Mouse (Mus musculus) urinary bladder, postnatal 4 days (tissue): ENCODE results near the gene Ints1.

Source experiments
- DNase-seq, 2 experiments: peaks; one replicate each; pipeline ENCODE4 v3.0.0; 2021 to 2022; ENCODE audit warnings: low spot score in 2 of 2

The Ints1 gene

DNA sequence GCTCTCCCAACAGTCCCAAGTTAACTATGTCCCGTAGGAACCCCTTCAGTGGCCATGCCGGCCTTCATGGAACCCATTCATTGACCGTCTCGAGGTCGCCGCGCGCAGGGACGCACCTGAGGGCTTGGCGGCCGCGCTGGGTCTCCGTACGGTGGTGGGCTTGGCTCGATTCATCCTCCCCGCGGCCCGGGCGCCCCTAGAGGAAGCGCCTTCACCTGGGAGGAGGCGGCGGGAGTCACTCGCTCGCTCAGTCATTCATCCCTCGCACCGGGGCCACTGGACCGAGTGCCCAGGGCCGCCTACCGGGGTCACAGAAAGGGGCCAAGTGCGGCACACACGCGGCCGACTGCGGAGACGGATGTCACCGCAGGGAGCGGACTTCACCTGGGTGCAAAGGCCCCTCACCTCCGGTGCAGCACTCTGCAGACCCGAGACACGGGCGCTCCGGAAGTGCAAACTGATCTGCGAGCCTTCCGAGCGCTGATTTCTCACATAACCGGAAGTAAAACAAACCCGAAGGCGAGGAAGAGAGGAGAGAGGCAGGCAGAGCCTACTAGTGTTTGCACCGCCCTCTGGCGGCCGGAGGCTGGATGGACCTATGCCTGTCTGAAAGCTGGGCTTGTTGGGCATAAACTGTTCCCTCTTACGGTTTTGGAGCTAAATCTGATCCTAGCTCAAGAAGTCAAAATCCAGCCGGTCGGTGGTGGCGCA lies at the start of gene Ints1:
TSS of gene Ints1 (minus strand) at position 459 of the 711 bp plus-strand sequence.
- peak; percentile 88 to 96 for DNase-seq

DNA sequence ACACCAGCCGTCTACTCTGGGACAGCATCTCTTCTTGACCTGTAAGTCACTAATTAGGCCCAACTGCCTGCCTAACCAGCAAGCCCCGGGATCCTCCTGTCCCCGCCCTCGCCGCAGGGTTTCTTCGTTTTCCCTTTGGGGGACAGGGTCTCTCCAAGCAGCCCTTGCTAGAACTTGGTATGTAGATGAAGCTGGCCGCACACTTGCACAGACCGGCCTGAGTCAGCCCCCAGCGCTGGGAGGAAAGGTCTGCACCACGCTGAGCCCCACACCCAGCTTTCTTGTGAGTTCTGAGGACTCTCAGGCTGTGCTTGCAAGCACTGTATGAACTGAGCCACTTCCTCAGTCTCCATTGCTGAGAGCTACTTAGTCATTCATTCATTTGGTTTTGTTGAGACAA lies 49.1 kb upstream of the Ints1 start:
- no peak for DNase-seq

DNA sequence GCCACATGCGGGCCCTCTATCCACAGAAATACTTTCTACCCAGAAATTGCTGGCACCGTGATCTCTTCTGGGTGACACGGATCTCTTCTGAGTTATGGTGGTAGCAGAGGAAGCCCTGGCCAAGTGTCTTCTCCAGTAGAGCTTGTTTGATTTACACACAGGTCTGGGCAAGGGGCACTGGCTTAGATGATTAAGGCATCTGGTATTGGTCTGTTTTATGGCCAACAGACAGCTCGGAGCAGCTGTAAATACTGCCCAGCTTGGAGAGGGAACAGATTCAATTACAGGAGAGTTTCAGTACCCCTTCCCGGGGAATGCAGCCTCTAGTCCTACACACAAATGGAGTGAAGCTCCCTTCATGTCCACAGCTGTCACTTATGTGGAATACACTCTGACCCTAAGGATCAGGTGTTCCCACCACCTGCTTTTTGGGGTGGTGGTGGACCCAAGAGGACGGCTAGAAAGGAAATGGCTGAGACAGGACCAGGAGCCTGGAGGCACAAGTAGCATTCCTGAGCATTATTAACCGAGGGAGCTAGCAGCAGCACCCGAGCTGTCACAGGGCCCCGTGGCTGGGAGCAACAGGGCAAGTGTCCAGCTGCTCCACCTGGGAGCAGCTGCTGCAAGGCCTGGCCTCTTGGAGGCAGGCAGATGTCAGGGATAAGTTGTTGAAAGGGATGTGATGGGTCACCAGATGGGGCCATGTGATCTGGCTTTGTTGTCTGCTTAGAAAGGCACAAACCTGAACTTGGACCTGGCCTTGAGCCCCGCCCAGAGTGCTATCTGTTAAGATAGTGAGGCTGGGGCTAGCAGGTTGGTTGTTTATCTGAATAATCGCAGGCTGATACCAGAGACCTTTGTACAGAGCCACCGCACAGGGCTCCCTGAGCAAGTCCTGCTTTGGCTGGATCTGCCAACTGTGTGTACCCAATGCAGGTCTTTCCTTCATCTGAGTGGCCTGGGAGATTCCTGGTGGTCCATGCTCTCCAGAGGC lies 46.3 kb upstream of the Ints1 start:
- DNase-seq: no peak

DNA sequence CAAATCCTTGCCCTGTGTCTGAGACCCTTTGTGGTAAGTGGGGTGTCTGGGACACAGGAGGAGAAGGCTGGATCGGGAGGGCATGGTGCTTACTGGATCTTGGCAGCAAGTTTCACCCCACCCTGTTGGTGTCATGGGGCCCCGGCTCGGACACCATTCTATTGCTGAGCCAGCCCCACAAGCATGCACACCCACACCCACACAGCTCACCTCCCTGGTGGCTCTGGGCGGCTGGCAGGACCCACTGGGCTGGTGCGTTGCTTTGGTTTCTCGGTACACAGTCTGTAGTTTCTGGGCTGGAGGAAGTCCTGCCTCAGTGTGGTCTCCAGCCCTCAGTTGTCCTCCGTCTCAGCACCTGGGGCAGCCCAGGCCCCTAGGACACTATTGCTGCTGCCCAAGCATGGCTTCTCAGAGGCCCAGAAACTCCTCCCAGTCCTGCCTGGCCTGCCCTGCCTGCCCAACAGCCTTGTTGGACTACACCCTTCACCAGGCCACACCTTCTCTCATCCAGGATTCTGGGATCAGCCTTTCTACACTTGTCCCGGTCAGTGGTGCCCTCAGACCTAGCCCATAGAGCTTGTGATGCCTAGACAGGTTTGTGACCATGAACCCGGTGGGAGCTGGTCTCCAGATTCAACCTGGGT lies 44.2 kb upstream of the Ints1 start, which contains the start of gene Tmem184a:
TSS of gene Tmem184a (minus strand) at position 380 of the 644 bp plus-strand sequence.
- no peak for DNase-seq

DNA sequence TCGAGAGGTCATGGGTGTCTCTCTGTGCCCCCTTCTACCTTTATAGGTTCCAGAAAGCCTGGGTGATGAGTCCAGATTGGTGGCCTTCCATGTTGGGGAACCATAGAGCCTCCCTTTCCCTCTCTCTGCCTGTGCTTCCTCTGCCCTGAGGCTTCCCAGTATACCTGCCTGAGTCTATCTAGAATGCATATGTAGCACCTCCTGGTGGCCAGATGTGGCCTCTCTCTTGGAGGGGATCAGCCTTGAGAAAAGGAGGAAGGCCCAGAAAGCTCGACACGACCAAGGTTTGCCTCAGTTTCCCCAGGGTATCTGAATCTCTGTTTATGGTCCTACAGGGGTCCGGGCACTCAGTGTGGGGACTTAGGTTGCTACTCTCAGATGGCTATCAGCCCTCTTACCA lies 43.3 kb upstream of the Ints1 start:
- DNase-seq: no peak

DNA sequence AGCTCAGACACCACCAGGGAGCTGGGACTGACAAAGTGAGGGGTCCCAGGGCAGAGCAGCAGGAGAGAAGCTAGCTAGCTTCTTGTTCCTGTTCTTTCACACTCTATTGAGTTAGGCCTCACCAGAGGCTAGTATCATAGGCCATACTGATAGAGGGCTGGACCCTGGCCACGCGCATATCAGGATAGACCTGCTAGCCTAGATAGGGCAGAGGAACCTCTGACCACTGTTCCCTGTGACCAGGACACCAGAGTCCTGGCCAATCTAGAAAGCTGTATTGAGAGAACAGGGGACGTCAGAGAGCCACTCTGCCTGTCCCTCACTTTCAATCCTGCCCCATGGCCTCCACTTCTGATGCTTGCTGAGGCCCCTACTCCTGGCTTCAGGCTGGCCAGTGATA lies 42.6 kb upstream of the Ints1 start:
- DNase-seq: no peak

DNA sequence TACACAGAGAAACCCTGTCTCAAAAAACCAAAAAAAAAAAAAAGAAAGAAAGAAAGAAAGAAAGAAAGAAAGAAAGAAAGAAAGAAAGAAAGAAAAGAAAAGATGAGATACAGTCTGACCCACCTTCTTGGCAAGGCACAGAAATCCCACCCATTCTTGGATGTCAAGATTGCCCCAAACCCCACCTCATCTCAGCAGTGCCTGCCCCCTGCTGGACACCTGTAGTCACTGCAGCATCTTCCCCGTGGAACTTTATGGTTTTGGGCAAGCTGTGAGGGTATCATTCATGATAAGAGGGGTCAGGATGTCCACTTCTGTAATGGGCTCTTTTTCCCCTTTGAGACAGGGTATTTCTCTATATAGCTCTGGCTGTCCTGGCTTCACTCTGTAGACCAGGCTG lies 41.8 kb upstream of the Ints1 start:
- no peak for DNase-seq

DNA sequence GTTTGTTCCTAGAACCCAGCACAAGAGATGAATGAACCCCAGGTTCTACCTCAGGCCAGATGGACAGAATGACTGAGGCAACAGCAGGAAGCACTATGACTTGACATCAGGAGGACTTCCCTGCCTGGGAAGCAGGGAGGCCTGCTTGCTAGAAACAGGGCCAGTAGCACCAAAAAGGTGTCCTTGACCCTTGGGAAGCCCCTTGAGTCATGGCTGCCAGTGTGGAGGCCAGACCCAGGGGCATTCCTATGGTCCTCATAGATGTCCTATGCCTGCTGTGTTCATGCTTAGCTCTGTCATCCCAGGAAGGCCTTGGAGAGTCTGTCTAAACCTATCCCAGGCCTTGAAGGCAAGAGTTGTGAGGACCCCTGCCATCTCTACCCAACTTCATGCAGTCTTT lies 41.0 kb upstream of the Ints1 start:
- DNase-seq: no peak

DNA sequence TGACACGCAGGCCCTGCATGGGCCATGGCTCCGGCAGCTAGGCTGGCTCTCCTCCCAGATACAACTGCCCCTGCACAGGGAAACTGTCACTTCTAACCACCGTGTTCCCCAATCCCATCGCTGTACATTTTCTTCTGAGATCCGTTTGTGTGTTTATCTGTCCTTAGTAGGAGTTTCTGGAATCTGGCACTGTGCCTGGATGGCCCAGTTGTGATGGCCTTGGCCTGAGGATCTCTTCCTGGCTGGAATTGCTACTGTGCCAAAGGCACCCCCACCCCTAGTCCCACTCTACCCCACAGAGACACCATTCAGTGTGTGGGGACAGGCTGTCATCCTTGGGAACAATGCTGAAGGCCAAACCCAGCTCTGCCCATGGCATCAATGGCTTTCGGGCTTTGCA lies 40.5 kb upstream of the Ints1 start:
- DNase-seq: no peak

DNA sequence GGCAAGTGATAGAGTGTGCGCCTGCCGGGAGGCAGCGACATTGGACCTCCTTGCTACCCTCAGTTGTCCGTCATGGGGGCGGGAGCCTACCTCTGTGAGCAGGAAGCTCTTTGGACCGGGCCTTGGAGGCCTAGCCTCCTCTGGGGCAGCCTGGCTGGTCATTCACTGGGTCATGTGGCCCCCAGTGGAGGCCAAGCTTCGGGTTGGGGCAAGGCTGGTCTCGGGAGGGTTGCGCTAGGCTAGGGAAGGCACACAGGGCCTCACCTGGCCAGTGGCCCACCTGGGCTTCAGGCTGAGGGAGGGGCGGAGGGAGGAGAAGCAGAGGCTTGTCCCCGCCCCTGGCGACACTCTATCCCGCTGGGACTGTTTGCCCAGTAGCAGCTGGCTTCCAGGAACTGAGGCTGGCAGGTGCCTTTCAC lies 38.5 kb upstream of the Ints1 start:
- no peak for DNase-seq

DNA sequence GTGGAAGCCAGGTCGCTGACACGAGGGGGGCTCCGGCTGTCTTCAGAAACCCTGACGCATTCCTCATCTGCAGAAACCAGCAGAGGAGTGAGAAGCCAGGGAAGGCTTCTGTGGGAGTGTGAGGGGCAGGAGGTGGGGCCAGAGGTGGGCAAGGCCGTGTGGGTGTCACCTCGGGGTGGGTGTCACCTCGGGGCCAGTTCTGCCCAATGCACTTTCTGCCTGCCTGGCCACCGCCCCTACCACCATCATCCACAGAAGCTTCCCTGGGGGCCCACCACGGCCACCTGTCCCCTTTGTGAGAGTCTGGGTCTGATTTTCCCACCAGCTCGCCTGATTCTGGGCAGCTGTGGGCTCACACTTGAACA lies 37.6 kb upstream of the Ints1 start:
- no peak for DNase-seq

DNA sequence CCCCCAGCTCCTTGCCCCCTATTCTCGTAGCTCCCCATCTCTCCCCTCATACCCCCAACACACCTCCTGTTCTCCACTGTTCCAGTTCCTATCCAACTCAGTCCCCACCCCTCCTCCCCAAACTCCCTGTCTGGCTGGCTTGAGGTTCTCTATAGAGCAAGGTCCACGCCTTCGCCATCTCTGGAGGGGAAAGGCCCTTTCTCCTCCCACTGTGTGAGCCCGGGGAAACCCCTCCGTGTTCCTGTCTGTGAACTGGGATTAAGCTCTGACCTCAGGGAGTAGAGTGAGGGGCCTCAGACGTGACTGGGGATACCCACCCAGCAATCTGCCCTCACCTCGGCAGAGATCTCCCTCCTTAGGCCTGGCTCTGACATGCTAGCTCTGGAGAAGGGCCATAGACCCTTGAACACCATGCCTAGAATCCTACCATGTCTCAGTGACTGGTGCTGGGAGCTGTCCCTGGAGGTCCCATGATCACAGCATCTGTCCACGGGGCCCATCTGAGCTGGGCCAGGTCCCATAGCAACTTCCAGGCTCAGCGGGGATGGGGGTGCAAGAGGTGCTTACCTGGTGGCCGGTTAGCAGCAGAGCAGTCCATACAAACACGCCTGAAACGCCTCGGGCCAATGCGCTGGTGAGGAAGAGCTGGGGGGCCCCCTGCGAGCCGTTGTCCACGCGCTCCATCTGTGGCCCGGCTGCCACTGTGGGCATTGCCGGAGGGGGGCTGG lies 37.1 kb upstream of the Ints1 start:
- DNase-seq: no peak

DNA sequence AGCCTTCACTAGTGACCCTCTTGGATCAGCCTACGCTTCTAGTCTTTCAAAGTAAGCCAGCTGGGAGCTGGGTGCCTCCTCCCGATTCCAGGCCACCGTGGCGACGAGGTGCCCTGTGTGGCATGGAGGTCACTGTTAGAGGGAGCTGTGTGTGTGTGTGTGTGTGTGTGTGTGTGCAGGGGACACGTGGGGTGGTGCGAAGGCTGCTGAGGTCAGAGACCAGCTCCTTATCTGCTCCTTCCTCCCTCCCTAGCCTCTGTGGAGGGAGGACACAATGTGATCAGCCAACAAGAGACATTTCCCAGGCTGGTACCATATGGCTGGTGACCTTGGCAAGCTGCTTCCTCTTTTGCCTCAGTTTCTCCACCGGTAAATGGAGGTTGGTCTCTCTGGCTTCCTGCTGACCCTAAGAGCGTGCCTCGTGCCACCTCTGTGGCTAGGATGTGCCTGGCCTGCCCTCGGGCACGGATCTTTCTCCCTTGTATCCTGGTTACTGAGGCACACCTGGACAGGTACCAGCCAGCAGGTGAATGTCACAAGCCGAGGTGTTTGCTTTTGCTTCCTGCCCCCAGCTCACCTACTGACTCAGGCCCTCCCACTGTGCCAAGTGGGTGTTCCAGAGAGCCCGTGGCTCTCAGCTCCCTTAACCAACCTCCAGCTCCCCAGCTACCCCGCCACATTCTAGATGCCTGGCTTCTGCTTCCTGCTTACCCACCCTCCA lies 36.4 kb upstream of the Ints1 start:
- DNase-seq: no peak

DNA sequence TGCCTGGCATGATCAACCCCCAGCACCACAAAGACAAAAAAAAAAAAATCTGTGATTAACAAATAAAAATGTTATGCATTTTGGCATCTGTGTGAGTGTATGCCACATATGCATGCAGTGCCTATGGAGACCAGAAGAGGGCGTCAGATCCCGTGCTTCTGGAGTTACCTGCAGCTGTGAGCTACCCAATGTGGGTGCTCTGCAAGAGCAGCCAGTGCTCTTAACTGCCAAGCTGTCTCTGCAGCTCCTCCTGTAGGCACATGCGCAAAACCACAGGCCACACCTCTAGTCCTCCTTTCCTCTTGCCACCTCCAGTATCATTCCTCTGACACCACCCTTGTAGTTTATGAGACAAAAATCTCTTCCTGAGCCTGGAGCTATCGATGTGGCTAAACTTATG lies 33.9 kb upstream of the Ints1 start:
- DNase-seq: no peak

DNA sequence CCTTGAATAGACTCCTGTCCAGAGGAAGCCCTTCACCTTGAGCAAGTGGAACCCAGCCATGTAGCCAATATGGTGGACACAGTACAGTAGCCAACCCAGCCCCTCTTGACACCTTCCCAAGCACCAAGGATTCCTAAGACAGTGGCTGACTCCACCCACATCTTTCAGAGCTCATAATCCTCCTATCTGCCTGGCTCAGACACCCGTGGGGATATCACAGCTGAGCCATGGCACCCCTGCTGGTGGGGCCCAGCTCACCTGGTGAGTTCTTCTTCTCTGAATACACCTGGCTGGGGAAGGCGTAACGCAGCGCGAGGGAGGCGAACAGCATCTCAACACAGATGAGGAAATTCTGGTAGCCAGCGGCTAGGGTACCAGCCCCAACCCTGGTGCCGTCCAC lies 30.4 kb upstream of the Ints1 start:
- peak in 1 of 2 experiments; percentile 17 for DNase-seq

DNA sequence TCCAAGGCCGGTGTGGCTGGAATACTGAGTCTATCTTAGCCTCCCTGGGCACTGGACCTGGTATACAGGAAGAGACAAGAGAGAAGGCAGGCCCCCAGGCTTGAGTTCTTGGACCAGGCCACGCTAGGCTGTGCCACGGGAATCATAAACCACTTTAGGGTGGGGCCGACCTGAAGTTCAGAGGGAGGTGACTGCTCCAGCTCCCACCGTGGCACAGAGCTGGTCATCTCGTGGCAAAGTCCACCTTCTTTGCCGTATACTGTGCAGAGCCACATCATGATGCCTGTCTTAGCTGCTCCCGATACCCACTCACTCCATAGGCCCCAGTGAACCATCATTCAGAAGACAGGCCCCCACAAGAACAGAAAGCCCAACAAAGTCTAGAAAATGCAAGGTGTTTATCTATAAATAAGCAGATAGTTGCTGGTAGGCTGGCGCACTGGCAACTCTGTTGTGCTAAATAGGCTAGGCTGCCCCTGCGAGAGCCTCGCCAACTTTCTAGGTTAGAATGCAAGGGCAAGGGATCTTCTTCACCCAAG lies 29.2 kb upstream of the Ints1 start:
- DNase-seq: no peak

DNA sequence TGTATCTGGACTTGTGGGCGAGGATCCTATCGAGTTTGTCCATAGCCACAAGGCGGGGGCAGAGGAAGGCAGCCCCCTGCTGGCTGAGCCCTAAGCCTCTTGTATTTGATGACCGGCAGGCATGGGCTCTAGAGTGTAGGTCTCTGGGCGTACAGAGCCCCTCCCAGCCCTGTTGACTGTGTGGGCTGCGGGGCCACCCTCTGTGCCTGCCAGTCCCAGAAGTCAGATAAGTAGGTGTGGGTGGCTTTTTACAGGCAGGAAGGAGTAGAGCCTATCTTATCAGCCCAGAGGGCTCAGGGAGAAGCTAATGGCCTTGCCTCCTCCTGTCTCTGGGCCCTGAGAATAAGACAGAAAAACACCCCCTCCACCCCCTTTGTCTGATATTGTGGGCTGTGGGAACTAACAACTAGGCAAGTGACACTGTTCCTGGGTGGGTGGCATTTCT lies 28.7 kb upstream of the Ints1 start:
- peak in 1 of 2 experiments; percentile 36 for DNase-seq

DNA sequence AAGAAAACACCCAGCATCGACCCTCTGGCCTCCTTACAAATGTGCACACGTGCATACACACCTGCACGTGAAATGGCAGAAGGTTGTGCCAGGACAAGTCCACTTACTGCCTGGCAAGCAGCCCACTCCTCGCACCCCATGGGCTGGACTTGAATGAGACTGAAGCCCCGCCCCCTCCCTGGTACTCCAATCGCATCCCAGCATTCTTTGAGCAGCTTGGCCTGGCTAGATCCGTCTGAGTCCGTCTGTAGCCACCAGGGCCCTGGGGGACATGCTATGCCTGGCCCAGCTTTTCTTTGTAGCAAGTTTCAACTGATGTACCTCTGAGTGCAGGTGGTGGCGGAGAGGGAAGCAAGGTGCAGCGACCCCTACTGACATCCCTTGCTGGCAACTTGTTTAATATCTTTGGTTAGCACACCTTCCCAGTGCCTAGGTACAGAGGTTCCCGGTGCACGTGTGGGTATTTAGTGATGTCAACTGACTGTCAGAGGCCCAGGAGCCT lies 28.2 kb upstream of the Ints1 start:
- peak; percentile 47 to 75 for DNase-seq

DNA sequence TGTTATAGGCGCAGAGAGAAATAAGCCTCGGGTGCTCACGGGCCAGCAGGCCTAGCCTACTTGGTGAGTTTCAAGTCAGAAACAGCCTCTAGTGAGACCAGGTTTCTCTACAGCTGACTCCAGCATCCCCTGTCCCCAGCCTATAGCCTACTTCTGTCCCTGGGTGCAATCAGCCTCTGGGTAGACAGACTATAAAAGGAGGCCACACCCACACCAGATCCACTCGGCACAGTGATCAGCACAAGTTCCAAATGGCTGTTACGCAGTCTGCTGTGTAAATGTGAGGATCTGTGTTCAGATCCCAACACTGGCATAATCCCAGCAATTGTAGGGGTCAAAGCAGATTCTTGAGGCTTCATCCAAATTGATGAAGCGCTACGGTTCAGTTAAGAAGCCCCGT lies 27.7 kb upstream of the Ints1 start:
- no peak for DNase-seq

DNA sequence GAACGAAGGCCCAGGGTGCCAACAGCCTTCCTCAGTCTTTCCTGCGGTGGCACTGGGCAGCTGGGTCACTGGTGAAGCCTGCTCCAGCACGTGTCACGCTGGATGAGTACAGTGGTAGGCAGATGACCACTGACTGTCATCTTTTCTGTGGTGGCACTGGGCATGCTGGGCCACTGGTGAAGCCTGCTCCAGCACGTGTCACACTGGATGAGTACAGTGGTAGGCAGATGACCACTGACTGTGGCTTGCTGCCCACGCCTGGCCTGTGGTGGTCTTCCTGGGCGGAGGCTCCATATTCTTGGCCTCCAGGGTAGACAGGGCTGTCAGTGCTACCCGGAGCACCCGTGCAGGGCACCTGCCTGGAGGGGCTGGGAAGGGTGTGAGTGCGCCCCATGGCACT lies 26.4 kb upstream of the Ints1 start:
- peak in 1 of 2 experiments; percentile 18 for DNase-seq
